Mouse (Mus musculus): Measurements from ENCODE around the gene Map1lc3b. TPM values are rescaled to one million over a fixed set of nuclear protein-coding genes. Genes with fewer than 3 reads are reported as not detected.

The Map1lc3b gene
- polyA plus RNA-seq, 1 experiment: 26.5 TPM

DNA sequence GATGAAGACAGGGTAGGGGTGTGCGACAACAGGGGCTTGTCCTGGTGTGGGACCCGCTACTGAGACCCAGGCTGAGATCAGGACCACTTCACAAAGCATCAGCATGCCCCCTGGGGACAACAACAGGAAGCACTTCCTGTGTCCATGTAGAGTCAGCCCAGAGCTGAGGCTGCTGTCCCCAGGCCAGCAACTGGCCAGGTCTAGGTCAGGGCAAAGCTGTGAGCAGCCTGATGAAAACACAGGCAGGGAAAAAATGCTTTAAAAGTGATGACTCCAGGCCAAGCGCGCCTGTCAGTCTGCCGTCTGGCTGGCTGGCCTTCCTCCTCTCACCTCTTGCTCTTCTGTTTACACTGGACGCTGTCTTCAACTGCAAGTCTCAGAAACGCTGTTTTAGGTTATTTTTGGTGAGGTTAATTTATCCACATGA is 41.5 kb downstream of the Map1lc3b start:
- Histone ChIP-seq H3K4me3 (ENCODE audit: control insufficient read depth, low read depth, low read length) (no peak overlapping the region), H3K27me3 (ENCODE audit: control insufficient read depth, insufficient read depth, low read length) (no peaks in the 10 kb centered on the region), H3K4me1 (ENCODE audit: control insufficient read depth, insufficient read depth, low read length) (peaks cover 4% of the 10 kb centered on the region; the same call in 1 of the 2 replicates), H3K27ac (ENCODE audit: control insufficient read depth, insufficient read depth, low read depth, low read length) (no peak overlapping the region), H3K36me3 (ENCODE audit: control insufficient read depth, insufficient read depth, low read length) (no peaks in the 10 kb centered on the region)
- 0 out of 2 replicates have a peak, but pooled peaks have one; percentile 2 for TF ChIP-seq CTCF (IDR thresholded peaks at IDR 0.05; ENCODE audit: control insufficient read depth, insufficient read depth, insufficient replicate concordance, low read depth, low read length)
- TF ChIP-seq POLR2A (IDR thresholded peaks at IDR 0.05; ENCODE audit: control insufficient read depth, low read depth, low read length): no peak

DNA sequence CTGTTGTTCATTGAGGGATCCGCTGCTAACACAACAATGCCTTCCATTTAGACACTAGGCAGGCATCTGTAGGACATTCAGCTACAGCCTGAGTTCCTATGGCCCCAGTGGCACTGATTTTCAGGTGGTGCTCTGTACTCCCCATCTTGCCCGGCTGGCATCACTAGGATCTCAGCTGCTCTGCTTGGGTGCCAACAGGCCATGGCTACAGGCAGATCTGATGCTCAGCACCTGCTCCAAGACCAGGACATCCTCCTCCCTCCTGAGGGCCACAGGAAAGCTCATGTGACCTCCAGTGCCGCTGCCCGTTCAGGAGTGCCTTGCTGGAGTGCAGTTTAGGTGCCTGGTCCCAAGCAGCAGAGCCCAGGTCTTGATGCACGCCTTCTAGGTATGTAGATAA is 42.2 kb downstream of the Map1lc3b start:
- Histone ChIP-seq H3K27me3 (ENCODE audit: control insufficient read depth, insufficient read depth, low read length) (no peaks in the 10 kb centered on the region), H3K27ac (ENCODE audit: control insufficient read depth, insufficient read depth, low read depth, low read length) (no peak overlapping the region), H3K4me1 (ENCODE audit: control insufficient read depth, insufficient read depth, low read length) (peaks cover 4% of the 10 kb centered on the region; the same call in 1 of the 2 replicates), H3K4me3 (ENCODE audit: control insufficient read depth, low read depth, low read length) (no peak overlapping the region), H3K36me3 (ENCODE audit: control insufficient read depth, insufficient read depth, low read length) (no peaks in the 10 kb centered on the region)
- no peak for TF ChIP-seq CTCF (IDR thresholded peaks at IDR 0.05; ENCODE audit: control insufficient read depth, insufficient read depth, insufficient replicate concordance, low read depth, low read length)

DNA sequence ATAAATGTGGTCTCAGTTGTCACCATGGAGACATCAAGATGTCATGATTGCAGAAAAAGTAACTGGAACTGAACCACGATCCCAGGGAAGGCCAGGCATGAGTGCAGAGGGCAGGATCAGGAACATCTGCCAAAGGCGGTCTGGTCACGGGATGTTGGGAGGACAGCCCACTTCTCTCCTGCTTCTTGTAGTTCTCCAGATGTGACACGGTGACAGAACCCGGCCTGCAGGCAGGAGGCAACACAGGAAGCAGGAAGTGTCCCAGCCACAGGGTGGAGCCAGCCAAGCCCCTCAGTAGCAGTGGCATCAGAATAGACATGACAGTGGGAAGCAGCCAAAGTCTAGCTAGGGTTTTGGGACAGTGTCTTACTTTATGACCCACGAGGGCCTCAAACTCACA is 45.4 kb downstream of the Map1lc3b start:
- no peak overlapping the region for H3K4me3 ChIP-seq (ENCODE audit: control insufficient read depth, low read depth, low read length)
- H3K27me3 ChIP-seq (ENCODE audit: control insufficient read depth, insufficient read depth, low read length): no peaks in the 10 kb centered on the region
- no peak for TF ChIP-seq POLR2A (IDR thresholded peaks at IDR 0.05; ENCODE audit: control insufficient read depth, low read depth, low read length)
- no peaks in the 10 kb centered on the region for H3K36me3 ChIP-seq (ENCODE audit: control insufficient read depth, insufficient read depth, low read length)
- H3K4me1 ChIP-seq (ENCODE audit: control insufficient read depth, insufficient read depth, low read length): peaks cover 4% of the 10 kb centered on the region; the same call in 1 of the 2 replicates
- no peak overlapping the region for H3K27ac ChIP-seq (ENCODE audit: control insufficient read depth, insufficient read depth, low read depth, low read length)

DNA sequence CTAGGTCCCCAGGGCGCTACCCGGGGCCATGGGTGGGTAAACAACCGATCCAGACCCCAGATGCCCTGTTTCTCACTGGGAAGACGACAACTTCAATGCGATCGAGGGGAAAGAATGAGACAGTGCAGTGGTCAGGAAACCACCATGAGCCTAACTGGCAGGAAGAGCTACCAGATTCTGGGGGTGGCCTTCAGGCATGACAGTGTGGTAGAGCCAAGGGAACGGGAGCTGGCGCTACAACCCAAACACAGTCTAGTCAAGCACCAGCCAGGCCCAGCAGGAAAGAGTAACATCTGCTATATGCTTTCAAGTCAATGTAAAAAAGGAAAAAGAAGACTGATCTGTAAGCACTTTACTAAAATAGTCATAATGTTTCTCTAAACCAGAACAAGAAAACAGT is 46.0 kb downstream of the Map1lc3b start:
- Histone ChIP-seq H3K27me3 (ENCODE audit: control insufficient read depth, insufficient read depth, low read length) (no peaks in the 10 kb centered on the region), H3K36me3 (ENCODE audit: control insufficient read depth, insufficient read depth, low read length) (no peaks in the 10 kb centered on the region), H3K4me1 (ENCODE audit: control insufficient read depth, insufficient read depth, low read length) (peaks cover 4% of the 10 kb centered on the region; the same call in 1 of the 2 replicates), H3K27ac (ENCODE audit: control insufficient read depth, insufficient read depth, low read depth, low read length) (no peak overlapping the region), H3K4me3 (ENCODE audit: control insufficient read depth, low read depth, low read length) (no peak overlapping the region)
- TF ChIP-seq POLR2A (IDR thresholded peaks at IDR 0.05; ENCODE audit: control insufficient read depth, low read depth, low read length) (no peak), CTCF (IDR thresholded peaks at IDR 0.05; ENCODE audit: control insufficient read depth, insufficient read depth, insufficient replicate concordance, low read depth, low read length) (no peak)

DNA sequence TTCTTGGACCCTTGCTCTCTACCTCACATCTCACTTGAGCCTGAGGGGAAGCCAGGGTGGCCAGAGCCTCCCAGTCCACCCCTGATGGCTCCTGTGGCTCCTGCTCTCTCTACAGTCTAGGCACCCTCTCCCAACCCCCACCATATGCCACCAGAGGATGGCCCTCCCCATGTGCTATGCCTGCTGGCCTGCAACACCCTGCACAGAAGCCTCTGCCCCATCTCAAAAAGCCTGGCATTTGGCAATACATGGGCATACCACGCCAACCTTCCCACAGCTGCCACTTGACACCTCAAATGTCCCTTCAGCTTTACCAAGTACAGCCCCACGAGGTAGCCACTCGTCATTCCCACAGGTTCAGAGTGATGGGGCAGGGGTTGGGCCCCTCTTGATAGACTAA is 52.6 kb downstream of the Map1lc3b start:
- Histone ChIP-seq H3K4me3 (ENCODE audit: control insufficient read depth, low read depth, low read length) (no peak overlapping the region), H3K36me3 (ENCODE audit: control insufficient read depth, insufficient read depth, low read length) (no peaks in the 10 kb centered on the region), H3K27ac (ENCODE audit: control insufficient read depth, insufficient read depth, low read depth, low read length) (no peak overlapping the region), H3K27me3 (ENCODE audit: control insufficient read depth, insufficient read depth, low read length) (no peaks in the 10 kb centered on the region), H3K4me1 (ENCODE audit: control insufficient read depth, insufficient read depth, low read length) (no peaks in the 10 kb centered on the region; the same call in 1 of the 2 replicates)
- TF ChIP-seq POLR2A (IDR thresholded peaks at IDR 0.05; ENCODE audit: control insufficient read depth, low read depth, low read length): no peak
- TF ChIP-seq CTCF (IDR thresholded peaks at IDR 0.05; ENCODE audit: control insufficient read depth, insufficient read depth, insufficient replicate concordance, low read depth, low read length): no peak

DNA sequence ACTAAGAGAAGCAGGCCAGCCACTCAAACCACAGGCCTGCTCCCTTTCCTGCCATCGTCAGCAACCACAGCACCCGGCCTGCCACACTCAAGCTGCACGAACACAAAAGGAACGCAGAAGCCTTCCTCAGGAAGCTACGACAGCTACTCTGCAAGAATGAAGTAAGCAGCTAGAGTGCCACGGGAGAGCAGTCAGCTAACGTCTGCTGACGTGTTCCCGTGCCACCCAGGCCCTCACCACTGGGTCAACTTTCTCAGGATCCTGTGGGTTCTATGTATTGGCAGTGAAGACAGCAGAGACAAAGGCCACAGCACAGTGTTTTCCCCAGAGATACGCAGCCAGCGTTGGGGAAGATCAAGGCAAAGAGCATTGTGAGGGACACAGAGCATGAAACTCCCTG is 53.2 kb downstream of the Map1lc3b start:
- Histone ChIP-seq H3K4me1 (ENCODE audit: control insufficient read depth, insufficient read depth, low read length) (no peaks in the 10 kb centered on the region; the same call in 1 of the 2 replicates), H3K4me3 (ENCODE audit: control insufficient read depth, low read depth, low read length) (no peak overlapping the region), H3K36me3 (ENCODE audit: control insufficient read depth, insufficient read depth, low read length) (no peaks in the 10 kb centered on the region), H3K27me3 (ENCODE audit: control insufficient read depth, insufficient read depth, low read length) (no peaks in the 10 kb centered on the region), H3K27ac (ENCODE audit: control insufficient read depth, insufficient read depth, low read depth, low read length) (no peak overlapping the region)
- TF ChIP-seq POLR2A (IDR thresholded peaks at IDR 0.05; ENCODE audit: control insufficient read depth, low read depth, low read length): no peak
- TF ChIP-seq CTCF (IDR thresholded peaks at IDR 0.05; ENCODE audit: control insufficient read depth, insufficient read depth, insufficient replicate concordance, low read depth, low read length): no peak

DNA sequence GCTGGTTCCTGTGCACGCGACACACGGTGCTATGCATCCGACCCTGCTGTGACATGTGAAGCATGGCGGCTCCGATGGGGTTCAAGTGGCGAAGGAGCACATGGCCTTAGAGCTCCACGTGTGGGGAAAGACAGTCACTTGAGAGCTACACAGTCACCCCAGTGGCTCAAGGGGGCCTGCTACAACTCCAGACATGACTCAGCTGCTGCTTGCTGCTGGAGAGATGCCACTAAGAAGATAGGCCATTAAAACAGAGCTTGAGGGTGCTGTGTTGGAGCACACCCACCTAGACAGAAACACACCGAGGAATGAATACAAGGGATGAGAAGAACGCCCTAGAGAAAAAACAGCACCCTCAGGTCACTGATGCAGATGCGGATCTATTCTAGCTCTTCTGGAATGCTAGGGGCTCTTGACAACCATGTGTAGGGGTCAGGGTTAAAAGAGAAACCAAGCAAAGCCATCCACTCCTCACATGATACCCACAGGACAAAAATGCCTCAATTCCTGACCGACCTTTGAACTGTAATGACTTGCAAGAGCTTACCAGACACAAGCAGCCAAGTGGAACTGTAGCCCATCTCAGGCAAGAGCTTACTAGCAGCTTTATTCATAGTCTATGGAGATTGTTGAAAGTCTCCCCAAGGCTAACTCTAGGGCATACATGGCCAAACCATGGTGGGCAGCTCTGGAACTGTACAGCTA is 57.5 kb downstream of the Map1lc3b start:
- Histone ChIP-seq H3K4me3 (ENCODE audit: control insufficient read depth, low read depth, low read length) (no peak overlapping the region), H3K27ac (ENCODE audit: control insufficient read depth, insufficient read depth, low read depth, low read length) (no peak overlapping the region), H3K27me3 (ENCODE audit: control insufficient read depth, insufficient read depth, low read length) (no peaks in the 10 kb centered on the region), H3K36me3 (ENCODE audit: control insufficient read depth, insufficient read depth, low read length) (no peaks in the 10 kb centered on the region), H3K4me1 (ENCODE audit: control insufficient read depth, insufficient read depth, low read length) (peaks cover 14% of the 10 kb centered on the region)
- no peak for TF ChIP-seq CTCF (IDR thresholded peaks at IDR 0.05; ENCODE audit: control insufficient read depth, insufficient read depth, insufficient replicate concordance, low read depth, low read length)
- TF ChIP-seq POLR2A (IDR thresholded peaks at IDR 0.05; ENCODE audit: control insufficient read depth, low read depth, low read length): no peak

Other genes starting within 250 kb of the Map1lc3b start
- 438 and 472 TPM in 2 replicates for gene 1700018B08Rik, start 46.0 kb upstream of the Map1lc3b start, polyA plus RNA-seq (2012; rRNA removed)
- gene Fbxo31, start 11.6 kb upstream of the Map1lc3b start, polyA plus RNA-seq (2012; rRNA removed): 6.1 and 6.8 TPM in 2 replicates
- gene Zcchc14, start 62.5 kb downstream of the Map1lc3b start, polyA plus RNA-seq (2012; rRNA removed): 10.9 and 11.0 TPM in 2 replicates
- gene Jph3, start 139.3 kb downstream of the Map1lc3b start, polyA plus RNA-seq (2012; rRNA removed): 3.1 and 3.3 TPM in 2 replicates
- 12.5 and 13.6 TPM in 2 replicates for gene Klhdc4, start 239.2 kb downstream of the Map1lc3b start, polyA plus RNA-seq (2012; rRNA removed)

Data from testis, adult 2 months (tissue).